Mouse (Mus musculus) intestine, embryonic 16.5 days (tissue): Measurements from ENCODE around the gene Ak2. TPM values are rescaled to one million over a fixed set of nuclear protein-coding genes. Genes with fewer than 3 reads are reported as not detected.
A peak's percentile ranks its signal among the peaks of the same experiment; 100 is the strongest.

Source experiments
- ATAC-seq: fragments of 200-750 bp; cut with Nextera tagmentation; 2 replicates; pipeline ENCODE4 v1.8.0; 2017; ENCODE audit warnings: moderate TSS enrichment, moderate library complexity
- H3K27ac ChIP-seq: fragments of 300-500 bp; sonication (generic); 2 replicates; pipeline ENCODE4 v1.5.1; 2014; ENCODE audit warnings: mild to moderate bottlenecking, low read length
- H3K27me3 ChIP-seq: fragments of 300-500 bp; sonication (generic); replicated peaks from 2 replicates; pipeline ENCODE4 v1.6.1; 2014; ENCODE audit warnings: low read length, control low read depth, mixed read lengths; ENCODE audit not compliant: control insufficient read depth, insufficient read depth
- H3K36me3 ChIP-seq: fragments of 300-500 bp; sonication (generic); 2 replicates; pipeline ENCODE4 v1.6.1; 2014; ENCODE audit warnings: low read length, control low read depth; ENCODE audit not compliant: control insufficient read depth, insufficient read depth
- H3K4me1 ChIP-seq: fragments of 300-500 bp; sonication (generic); 2 replicates; pipeline ENCODE4 v1.6.1; 2014; ENCODE audit warnings: low read length, control low read depth, mixed read lengths; ENCODE audit not compliant: control insufficient read depth, insufficient read depth
- H3K4me2 ChIP-seq: fragments of 300-500 bp; sonication (generic); 2 replicates; pipeline ENCODE4 v1.6.1; 2014; ENCODE audit warnings: low read depth, low read length, control low read depth
- H3K4me3 ChIP-seq: fragments of 300-500 bp; sonication (generic); 2 replicates; pipeline ENCODE4 v1.5.1; 2014; ENCODE audit warnings: mild to moderate bottlenecking, low read length
- H3K9ac ChIP-seq: fragments of 300-500 bp; sonication (generic); 2 replicates; pipeline ENCODE4 v1.6.1; 2014; ENCODE audit warnings: low read depth, low read length
- H3K9me3 ChIP-seq: fragments of 300-500 bp; sonication (generic); 2 replicates; pipeline ENCODE4 v1.6.1; 2016; ENCODE audit warnings: low read length, control low read depth; ENCODE audit not compliant: control insufficient read depth
- WGBS: fragments of 180-500 bp; shearing (Covaris S2); extraction: QIAGEN DNeasy Blood & Tissue Kit; methylation state at CpG from one replicate; pipeline ENCODE4 v1.1.7; 2014; 5-methylcytosine and 5-hydroxymethylcytosine counted together
- polyA plus RNA-seq: library from polyadenylated mRNA; unstranded; fragments of >200 nt; fragmentation: Nextera tagmentation; extraction: Ambion mirVana; gene quantifications from 2 replicates; pipeline ENCODE4 v1.2.1, GENCODE M21; 2015

The Ak2 gene
- polyA plus RNA-seq, 1 experiment from 2014 or later = 343 TPM

DNA sequence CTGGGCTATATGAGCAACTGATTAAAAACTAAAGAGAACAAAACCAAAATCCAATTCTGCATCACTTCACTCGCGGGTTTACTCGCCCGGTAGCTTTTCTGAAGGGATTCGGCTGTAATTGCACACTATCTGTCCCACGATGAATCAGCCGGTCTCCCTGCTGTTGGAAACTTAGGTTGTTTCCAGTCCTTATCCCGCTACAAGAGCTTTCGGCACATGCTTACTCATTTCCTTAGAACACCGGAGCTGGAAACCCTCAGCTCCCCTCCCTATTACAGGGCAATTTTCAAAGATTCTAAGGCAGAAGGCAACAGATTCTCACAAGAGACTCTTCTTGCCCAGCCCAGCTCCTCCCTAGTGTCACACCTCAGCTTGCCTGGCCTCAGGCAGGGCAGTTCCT, 25.4 kb downstream of the Ak2 start:
- 88% methylated on average over 10 of the region's 10 CpGs for WGBS
- no peak overlapping the region for H3K27ac ChIP-seq
- no peak for ATAC-seq
- H3K9me3 ChIP-seq = no peaks in the 10 kb centered on the region
- H3K27me3 ChIP-seq = no peaks in the 10 kb centered on the region
- no peaks in the 10 kb centered on the region for H3K4me1 ChIP-seq
- no peak overlapping the region for H3K4me2 ChIP-seq
- no peaks in the 10 kb centered on the region for H3K36me3 ChIP-seq
- H3K9ac ChIP-seq = no peak overlapping the region
- no peak overlapping the region for H3K4me3 ChIP-seq

DNA sequence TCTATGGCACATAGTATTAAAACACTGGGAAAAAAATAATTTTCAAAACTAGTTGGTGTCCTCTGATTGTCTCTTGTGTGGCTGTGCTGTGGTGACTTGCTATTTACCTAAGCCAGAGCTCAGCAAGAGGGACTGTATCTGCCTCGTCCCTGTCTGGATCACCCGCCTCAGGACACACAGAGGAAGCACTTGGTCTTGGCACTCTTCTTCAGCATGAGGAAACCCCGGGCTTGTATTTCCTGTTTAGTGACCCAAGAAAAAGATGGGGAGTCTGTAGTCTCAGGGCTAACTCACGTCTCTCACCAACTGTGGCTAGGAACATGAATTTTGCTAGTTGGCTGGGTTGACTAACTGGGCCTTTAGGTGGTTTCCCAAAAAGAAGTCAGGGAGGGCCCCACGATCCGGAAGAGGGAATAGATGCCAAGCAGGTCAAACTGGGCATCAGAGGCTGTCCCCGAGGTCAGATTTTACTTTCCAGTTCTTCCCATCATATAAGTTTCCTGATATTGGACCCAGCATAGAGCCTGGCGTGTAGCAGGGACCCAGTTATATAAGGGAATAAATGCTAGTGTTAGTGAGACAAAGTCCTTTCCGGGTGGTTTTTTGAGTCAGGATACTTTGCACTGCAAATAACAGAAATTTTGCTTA, 27.2 kb downstream of the Ak2 start:
- H3K4me2 ChIP-seq = no peak overlapping the region
- no peaks in the 10 kb centered on the region for H3K9me3 ChIP-seq
- no peaks in the 10 kb centered on the region for H3K27me3 ChIP-seq
- H3K4me3 ChIP-seq = no peak overlapping the region
- ATAC-seq = no peak
- no peak overlapping the region for H3K9ac ChIP-seq
- 82% methylated on average over 9 of the region's 9 CpGs for WGBS
- no peak overlapping the region for H3K27ac ChIP-seq
- no peaks in the 10 kb centered on the region for H3K36me3 ChIP-seq
- H3K4me1 ChIP-seq = no peaks in the 10 kb centered on the region

DNA sequence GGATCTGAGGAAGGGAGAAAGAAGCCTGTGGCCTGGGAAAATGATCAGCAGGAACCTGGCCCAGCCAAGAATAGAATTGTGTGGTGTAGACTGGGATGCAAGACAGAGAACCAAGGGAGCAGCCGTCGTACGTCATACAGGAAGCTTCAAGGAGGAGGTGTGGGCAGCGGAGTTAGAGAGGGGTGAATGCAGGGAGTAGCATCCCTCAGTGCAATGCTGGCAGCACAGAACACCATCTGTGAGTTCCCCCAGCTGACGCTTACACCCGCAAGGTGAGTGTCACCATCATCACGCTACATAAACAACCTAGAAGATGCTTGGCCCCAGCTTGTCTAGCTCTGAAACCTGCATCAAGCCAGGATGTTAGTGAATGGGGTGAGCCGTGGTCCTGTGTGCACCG, 28.0 kb downstream of the Ak2 start:
- Histone ChIP-seq H3K4me3 (no peak overlapping the region), H3K4me1 (peaks cover 4% of the 10 kb centered on the region), H3K27ac (no peak overlapping the region), H3K9me3 (no peaks in the 10 kb centered on the region), H3K4me2 (no peak overlapping the region), H3K27me3 (no peaks in the 10 kb centered on the region), H3K9ac (no peak overlapping the region), H3K36me3 (no peaks in the 10 kb centered on the region)
- 73% methylated on average over 9 of the region's 9 CpGs for WGBS
- no peak for ATAC-seq

DNA sequence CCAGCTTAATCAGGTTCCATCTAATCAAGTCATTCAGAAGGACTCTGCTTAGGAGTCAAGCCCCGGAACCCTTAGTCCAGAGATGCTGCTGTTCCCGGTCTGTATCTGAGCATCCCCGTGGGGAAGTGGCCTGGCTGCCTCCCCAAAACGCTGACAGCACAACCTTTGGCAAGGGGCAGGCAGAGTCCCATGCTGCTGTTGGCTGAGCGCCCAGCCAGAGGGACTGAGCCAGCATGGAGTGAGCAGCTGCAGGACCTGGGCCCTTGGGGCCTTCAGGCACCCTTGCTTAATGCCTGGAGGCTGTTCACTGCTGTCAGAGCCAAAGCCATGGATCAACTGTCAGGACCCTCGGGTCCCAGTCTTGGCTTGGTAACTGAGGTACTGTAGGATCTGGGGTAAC, 28.7 kb downstream of the Ak2 start:
- peak; percentile 22; the same call in 1 of the 2 replicates for ATAC-seq
- WGBS = 49% methylated on average over 6 of the region's 6 CpGs
- peaks cover 9% of the 10 kb centered on the region for H3K4me1 ChIP-seq

DNA sequence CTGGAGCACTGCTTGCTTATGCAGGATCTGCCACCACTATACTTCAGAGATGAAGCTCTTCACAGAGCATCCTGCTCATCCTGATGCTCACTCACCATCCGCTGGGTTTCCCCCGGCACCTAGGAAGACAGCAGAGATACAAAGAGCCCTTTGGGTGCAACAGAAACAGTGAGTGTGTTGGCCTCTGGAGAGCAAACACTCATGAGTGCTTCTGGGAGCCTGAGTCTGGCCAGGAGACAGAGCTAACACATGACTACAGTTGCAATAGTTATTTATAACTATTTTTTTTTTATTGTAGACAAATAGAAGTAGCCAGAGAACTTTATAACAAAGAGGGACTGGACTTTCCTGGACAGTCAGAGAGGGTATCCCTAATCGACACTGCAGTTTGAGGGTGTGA, 29.7 kb downstream of the Ak2 start:
- no peak for ATAC-seq
- no peak overlapping the region for H3K4me2 ChIP-seq
- H3K4me3 ChIP-seq = no peak overlapping the region
- H3K9me3 ChIP-seq = no peaks in the 10 kb centered on the region
- peaks cover 9% of the 10 kb centered on the region for H3K4me1 ChIP-seq
- WGBS = 91% methylated on average over 3 of the region's 3 CpGs
- H3K36me3 ChIP-seq = no peaks in the 10 kb centered on the region
- H3K27me3 ChIP-seq = no peaks in the 10 kb centered on the region
- H3K27ac ChIP-seq = no peak overlapping the region
- no peak overlapping the region for H3K9ac ChIP-seq

More for the DNA sequence above, 28.7 kb downstream of the Ak2 start:
- Histone ChIP-seq H3K36me3 (no peaks in the 10 kb centered on the region), H3K4me2 (no peak overlapping the region), H3K9ac (no peak overlapping the region), H3K9me3 (no peaks in the 10 kb centered on the region), H3K4me3 (no peak overlapping the region), H3K27me3 (no peaks in the 10 kb centered on the region), H3K27ac (no peak overlapping the region)

DNA sequence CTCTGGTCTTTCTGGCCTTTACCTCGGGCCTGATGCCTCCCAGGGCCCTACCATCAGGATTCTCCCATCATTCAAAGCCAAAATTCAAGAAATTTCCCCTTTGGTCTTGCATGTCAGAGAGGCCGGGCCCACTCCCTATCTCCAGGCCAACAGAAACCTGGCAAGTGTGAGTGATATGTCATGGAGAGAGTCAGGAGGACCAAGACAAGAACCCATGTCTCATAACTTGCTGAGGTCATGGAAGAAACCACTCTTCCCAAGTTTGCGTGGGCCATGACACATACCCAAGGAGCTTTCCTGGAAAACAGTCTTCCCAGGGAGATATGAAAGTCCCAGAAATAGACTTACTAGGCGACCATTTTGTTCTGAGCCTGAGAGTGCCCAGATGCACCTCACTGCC, 30.1 kb downstream of the Ak2 start:
- H3K27me3 ChIP-seq = no peaks in the 10 kb centered on the region
- no peak overlapping the region for H3K27ac ChIP-seq
- H3K36me3 ChIP-seq = no peaks in the 10 kb centered on the region
- no peak overlapping the region for H3K4me2 ChIP-seq
- H3K9me3 ChIP-seq = no peaks in the 10 kb centered on the region
- WGBS = 84% methylated on average over 4 of the region's 4 CpGs
- no peak overlapping the region for H3K4me3 ChIP-seq
- no peak overlapping the region for H3K9ac ChIP-seq
- no peak for ATAC-seq
- peaks cover 9% of the 10 kb centered on the region for H3K4me1 ChIP-seq

DNA sequence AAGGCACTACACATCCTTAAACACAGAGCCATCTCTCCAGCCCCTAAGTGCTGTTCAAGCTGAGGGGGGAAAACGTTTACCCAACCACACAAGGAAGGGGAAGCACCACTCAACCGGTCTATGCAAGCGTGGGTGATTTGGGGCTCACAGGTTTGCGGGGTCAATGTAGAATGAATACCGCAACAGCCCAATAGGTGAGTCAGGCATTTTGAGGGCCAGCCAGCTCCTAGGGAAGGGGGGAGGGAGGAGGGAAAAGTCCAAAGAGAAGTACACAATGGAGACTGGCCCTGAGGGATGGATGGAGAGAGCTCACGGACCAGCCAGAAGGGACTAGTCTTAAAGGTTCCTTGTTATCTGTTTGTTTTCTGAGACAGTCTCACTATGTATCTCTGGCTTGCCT, 32.1 kb downstream of the Ak2 start:
- Histone ChIP-seq H3K4me2 (no peak overlapping the region), H3K27me3 (no peaks in the 10 kb centered on the region), H3K27ac (no peak overlapping the region), H3K4me1 (peaks cover 9% of the 10 kb centered on the region), H3K36me3 (no peaks in the 10 kb centered on the region), H3K4me3 (no peak overlapping the region), H3K9ac (no peak overlapping the region), H3K9me3 (no peaks in the 10 kb centered on the region)
- no peak for ATAC-seq
- 80% methylated on average over 6 of the region's 6 CpGs for WGBS

DNA sequence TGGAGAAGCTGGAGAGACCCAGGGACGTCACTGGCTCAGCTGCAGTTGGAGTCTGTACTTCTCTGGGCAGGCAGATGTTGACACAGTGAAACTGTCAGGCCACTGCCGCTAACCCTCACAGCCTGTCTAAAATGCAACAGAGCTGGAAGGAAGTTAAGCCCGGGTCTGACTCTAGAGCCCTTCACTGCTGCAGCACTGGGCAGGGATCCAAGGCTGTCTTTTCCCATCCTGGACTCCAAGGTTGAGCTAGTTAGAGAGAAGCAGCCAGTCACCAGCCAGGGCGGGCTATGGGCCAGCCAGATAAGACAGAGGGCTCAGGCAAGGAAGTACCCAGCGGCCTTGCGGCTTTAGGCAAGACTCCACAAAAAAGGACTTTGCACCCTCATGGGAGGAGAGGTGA, 33.0 kb downstream of the Ak2 start:
- H3K9me3 ChIP-seq = no peaks in the 10 kb centered on the region
- H3K4me3 ChIP-seq = no peak overlapping the region
- peak; percentile 95 for ATAC-seq
- no peaks in the 10 kb centered on the region for H3K36me3 ChIP-seq
- 25% methylated on average over 6 of the region's 6 CpGs for WGBS
- peak overlapping the region; percentile 75 for H3K27ac ChIP-seq
- H3K27me3 ChIP-seq = no peaks in the 10 kb centered on the region
- peaks cover 9% of the 10 kb centered on the region for H3K4me1 ChIP-seq
- no peak overlapping the region for H3K9ac ChIP-seq
- no peak overlapping the region for H3K4me2 ChIP-seq

DNA sequence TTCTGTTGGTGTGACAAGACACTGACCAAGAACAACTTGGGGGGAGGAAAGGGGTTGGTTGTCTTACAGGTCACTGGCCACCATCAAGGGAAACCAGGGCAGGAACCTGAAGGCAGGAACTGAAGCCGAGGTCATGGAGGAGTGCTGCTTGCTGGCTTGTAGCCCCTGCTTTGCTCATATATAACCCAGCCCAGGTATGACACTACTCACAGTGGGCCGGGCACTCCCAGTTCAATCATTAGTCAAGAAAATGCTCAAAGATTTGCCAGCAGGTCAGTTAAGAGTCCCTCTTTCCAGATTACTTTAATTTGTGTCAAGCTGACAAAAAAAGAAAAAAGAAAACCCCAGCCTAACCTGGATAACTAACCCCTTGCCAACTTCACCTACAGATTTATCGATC, 33.9 kb downstream of the Ak2 start:
- Histone ChIP-seq H3K9me3 (no peaks in the 10 kb centered on the region), H3K4me3 (no peak overlapping the region), H3K9ac (no peak overlapping the region), H3K27ac (no peak overlapping the region), H3K4me2 (no peak overlapping the region), H3K27me3 (no peaks in the 10 kb centered on the region), H3K36me3 (no peaks in the 10 kb centered on the region), H3K4me1 (peaks cover 9% of the 10 kb centered on the region)
- ATAC-seq = no peak
- WGBS = 95% methylated on average over 3 of the region's 3 CpGs

DNA sequence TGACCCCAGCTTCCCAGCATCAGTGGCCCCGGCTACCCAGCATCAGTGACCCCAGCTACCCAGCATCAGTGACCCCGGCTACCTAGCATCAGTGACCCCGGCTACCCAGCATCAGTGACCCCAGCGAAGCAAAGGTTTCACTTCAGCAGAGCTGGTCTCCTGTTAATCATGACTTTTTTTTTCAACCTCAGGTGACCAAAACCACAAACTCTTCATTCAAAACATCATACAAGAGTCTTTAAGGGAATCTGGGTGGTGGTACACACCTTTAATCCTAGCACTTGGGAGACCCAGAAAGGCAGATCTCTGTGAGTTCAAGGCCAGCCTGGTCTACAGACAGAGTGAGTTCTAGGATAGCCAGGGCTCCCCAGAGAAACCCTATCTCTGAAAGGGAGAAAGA, 39.0 kb downstream of the Ak2 start:
- Histone ChIP-seq H3K9ac (no peak overlapping the region), H3K27ac (no peak overlapping the region), H3K4me2 (no peak overlapping the region), H3K9me3 (no peaks in the 10 kb centered on the region), H3K27me3 (no peaks in the 10 kb centered on the region), H3K4me3 (no peak overlapping the region), H3K36me3 (no peaks in the 10 kb centered on the region), H3K4me1 (peaks cover 27% of the 10 kb centered on the region)
- 86% methylated on average over 4 of the region's 4 CpGs for WGBS
- no peak for ATAC-seq
